Mouse (Mus musculus) heart, adult 2 months (tissue): ENCODE data around the gene Kif5c.

ENCODE experiments used
- EP300 ChIP-seq: fragments of 200-500 bp; IDR thresholded peaks from 2 replicates; pipeline ENCODE4 v1.6.1; 2011; ENCODE audit warnings: low read depth, low read length, control low read depth; ENCODE audit not compliant: insufficient read depth
- POLR2A ChIP-seq: fragments of 200-500 bp; IDR thresholded peaks from 2 replicates; pipeline ENCODE4 v1.6.1; 2011; ENCODE audit warnings: mild to moderate bottlenecking, low read depth, low read length, control low read depth; ENCODE audit not compliant: insufficient read depth

- TF ChIP-seq EP300 (no peak), POLR2A (no peak)
Measured at GRCm38 (mm10) chr2:49711693-49712092, 92.6 kb downstream of the Kif5c start.
